Mouse (Mus musculus): ENCODE data around the gene Dmkn. TPM values are rescaled to one million over a fixed set of nuclear protein-coding genes. Genes with fewer than 3 reads are reported as not detected.
"Not testable (repeated sequence)": the region's sequence is repeated elsewhere in the genome, so short reads cannot be mapped to it uniquely, and the experiment has no call there.

Gene Dmkn
- total RNA-seq (2021) = 1 to 10 TPM; 4.0 to 5.0 TPM

DNA sequence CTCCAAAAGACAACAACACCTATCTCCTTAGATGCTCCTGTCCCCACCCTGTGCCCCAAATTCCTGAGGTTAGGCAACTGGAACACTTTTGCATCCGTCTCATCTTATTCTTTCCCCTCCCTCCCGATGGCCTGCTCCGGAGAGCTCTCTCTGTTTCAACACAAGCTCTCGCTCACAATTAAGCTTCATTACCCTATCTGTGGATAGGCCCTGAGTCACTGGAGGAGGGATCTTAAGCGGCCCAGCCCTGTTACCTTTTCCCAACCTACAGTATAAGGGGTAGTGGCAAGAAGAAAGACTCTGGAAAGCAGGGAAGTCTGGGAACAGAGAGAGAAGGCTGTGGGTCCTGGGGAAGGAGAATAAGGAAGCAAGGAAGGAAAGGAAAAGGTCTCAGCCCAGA lies at the start of gene Dmkn:
Gene Dmkn, plus strand, starts transcription at position 301 of the 400 bp plus-strand sequence.
- intact Hi-C loops (cut with DNase I) = loop anchor here (5.0 kb wide), 1 partner anchor 94 kb away; the partner anchor contains the start of gene Ffar3
- no peak for DNase-seq (ENCODE audit: low spot score in 2 of 2)

DNA sequence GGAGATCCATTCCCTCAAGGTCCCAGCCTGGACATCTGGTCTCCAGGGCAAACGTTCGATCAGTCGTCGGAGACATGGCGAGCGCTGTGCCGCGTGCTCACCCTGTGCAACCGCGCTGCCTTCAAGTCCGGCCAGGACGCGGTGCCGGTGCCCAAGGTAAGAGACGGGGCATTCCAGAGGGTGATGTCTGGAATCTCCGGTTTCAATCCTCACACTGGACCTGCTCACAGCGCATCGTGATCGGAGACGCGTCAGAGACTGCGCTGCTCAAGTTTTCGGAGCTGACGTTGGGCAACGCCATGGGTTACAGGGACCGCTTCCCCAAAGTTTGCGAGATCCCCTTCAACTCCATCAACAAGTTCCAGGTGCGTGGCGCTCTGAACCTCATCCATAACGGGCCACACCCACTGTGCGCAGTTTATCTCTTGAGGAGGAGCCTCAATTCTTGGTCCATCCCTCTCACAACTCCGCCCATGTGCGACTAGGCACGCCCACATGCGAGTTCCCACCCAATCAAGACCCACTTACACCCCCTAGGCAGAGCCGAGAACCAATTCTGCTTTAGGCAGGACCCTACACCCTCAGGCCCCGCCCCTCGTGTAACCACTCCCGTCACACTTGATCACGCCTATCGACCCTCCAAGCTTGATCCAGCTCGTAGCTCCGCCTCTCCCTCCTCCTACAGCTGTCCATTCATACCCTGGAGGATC lies 46.4 kb upstream of the Dmkn start:
- peak; percentile 42 to 57 for DNase-seq (ENCODE audit: low spot score in 2 of 2)
- intact Hi-C loops (cut with DNase I) = no loop called here

DNA sequence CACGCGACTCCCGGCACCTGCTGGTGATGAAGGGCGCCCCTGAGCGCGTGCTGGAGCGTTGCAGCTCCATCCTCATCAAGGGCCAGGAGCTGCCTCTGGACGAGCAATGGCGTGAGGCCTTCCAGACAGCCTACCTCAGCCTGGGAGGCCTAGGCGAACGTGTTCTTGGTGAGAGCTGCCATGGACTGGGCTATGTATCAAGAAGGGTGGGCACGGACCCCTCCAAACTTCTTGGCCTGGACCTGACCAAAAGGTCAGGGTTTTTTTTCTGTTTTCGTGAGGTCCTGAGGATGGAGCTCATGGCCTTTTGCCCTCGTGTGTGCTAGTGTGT lies 45.9 kb upstream of the Dmkn start:
- intact Hi-C loops (cut with DNase I) = no loop called here
- no peak for DNase-seq (ENCODE audit: low spot score in 2 of 2)

DNA sequence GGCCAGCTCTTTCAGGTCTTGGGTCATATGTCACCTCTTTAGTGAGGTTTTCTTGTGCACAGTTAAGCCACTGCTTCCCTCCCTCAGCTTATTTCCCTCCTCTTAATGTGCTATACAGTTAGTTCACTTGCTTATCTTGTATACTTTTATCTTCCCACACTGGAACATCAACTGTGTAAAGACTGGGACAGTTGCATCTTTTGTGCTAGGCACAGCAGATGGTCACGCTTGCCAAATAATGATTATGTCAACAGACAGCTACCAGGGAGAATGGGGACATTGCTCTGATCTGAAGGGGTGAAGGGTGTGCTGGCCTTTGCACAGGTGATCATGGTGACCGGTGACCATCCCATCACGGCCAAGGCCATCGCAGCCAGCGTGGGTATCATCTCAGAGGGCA lies 43.9 kb upstream of the Dmkn start:
- intact Hi-C loops (cut with DNase I) = no loop called here
- no peak for DNase-seq (ENCODE audit: low spot score in 2 of 2)

DNA sequence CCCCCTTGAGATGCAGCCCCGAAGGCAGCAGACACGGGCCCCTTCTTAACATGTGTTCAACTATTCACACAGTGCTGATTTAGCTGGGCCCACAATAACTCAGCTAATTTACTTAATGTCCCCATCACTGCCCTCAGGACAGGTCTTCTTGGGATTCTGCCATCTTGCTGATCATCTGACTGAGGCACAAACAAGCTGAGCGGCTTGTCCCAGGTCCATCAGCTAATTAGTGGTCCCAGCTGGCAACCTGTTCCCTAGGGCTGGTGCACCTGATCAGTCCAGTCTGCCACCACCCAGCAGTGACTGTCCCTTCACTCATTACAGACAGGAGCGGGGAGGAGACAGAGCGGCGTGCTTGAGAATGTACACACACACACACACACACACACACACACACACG lies 42.3 kb upstream of the Dmkn start:
- intact Hi-C loops (cut with DNase I) = no loop called here
- DNase-seq (ENCODE audit: low spot score in 2 of 2) = no peak

DNA sequence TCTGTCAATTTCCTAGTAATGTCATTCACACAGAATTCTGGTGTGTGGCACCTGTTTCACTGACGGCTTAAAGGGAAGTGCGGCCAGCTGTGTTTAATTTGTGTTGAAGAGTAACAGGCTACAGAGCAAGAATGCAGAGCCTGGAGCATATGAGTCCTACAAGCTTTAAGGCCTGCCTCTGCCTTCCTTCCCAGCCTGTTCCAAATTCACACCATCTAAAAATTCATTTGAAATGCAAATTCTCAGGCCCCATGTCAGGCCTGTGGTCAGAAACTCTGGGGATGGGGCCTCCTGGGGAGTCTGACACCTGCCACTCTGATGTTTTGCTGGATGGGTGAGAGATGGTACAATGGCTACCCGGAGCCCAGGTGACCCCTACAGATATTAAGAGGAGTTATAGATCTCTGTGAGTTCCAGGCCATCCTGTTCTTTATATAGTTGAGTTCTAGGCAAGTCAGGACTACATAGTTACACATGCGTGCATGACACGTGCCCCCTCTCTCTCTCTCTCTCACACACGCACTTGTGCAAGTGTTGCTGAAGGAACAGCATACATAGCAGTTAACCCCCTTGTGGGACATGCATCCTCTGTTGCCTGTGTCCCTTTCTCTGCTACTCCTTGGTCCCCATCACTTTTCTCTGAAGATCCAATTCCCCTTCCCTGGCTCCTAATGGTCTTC lies 40.1 kb upstream of the Dmkn start:
- intact Hi-C loops (cut with DNase I) = no loop called here
- DNase-seq (ENCODE audit: low spot score in 2 of 2) = no peak

DNA sequence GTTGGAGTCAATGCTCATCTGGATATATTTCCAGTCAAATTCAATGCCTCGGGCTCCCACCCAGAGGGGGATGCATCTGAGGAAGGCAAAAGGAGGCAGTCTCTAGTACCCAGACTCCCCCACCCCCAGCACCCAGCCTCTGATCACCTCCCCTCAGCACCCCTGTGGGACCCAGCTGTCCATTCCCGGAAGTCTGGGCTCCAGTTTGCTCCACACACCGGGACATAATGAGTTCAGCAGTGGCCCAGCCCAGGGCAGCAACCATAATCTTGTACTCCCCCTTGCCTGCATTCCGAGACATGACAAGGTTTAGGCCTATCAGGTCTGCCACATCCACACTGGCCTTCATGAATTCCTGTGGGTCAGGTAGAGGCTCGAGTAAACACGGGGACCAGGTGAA lies 35.3 kb upstream of the Dmkn start:
- no peak for DNase-seq (ENCODE audit: low spot score in 2 of 2)

DNA sequence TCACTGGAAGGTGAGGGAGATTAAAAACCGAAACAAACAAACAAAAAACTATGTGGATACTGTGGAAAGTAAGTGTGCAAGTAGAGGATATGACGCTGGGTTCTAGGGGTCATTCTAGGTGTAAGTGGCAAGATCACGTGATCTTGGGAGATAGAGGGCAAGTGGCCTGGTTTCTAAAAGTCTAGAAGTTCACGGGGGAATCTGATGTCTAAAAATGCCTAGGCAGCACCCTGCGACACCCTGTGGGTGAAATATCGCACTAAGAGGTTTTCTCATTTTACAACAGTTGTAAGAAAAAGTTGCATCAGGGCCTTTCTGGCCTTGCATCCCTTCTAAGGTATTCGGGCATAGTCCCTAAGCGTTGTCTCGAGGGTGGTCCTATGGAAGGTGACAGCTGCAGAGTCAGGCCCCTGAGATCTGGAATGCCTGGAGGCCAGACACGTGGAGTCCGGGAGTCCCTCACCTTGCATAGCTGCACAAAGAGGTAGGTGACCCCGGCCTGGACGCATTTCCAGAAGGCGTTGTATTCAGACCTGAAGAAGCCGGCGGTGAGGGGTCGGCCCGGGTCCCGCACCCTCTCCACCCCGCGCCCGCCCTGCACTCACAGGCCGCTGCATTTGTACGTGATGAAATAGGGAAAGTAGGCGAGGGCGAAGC lies 34.7 kb upstream of the Dmkn start:
- intact Hi-C loops (cut with DNase I) = loop anchor here (2.0 kb wide), 3 partner anchors 64 to 140 kb away; partner anchors contain the start of genes Haus5 and Kmt2b
- DNase-seq (ENCODE audit: low spot score in 2 of 2) = no peak

More for the DNA sequence above, 35.3 kb upstream of the Dmkn start:
- intact Hi-C loops (cut with DNase I) = loop anchor here (2.0 kb wide), 3 partner anchors 63 to 139 kb away; partner anchors contain the start of genes Haus5 and Kmt2b

DNA sequence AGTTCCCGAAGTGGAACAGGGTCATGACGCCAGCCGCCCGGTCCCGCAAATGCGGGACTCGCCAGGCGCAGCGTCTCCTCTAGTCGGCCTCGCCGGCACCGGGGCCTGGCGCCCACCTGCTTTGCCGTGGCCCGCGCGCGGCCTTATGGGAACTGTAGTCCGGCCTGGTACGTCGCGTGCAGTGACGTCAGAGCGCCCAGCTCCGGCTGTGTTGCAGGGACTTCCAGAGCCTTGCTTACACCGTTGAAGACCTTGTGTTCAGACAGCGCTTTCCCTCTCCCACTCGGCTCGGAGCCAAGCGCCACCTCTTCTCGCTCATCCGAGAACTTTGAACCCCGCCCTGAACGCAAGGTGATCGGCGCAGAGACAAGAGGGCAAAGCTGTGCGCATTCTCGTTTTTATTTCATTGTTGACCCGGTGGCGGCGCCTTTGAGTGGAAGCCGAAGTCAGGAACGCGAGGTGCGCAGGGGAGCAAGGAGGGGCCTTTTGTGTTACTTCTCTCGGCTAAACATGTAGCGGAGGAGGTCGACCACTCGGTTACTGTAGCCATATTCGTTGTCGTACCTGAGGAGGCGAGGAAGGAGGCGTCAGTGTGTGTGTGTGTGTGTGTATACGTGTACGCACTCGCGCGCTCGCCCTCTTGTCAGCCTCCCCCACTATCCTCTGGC lies 34.0 kb upstream of the Dmkn start, which contains the start of gene Tmem147:
Gene Tmem147, minus strand, starts transcription at position 145 of the 668 bp plus-strand sequence.
- intact Hi-C loops (cut with DNase I) = loop anchor here (2.0 kb wide), 3 partner anchors 65 to 141 kb away; partner anchors contain the start of genes Haus5 and Kmt2b
- peak; percentile 97 to 98 for DNase-seq (ENCODE audit: low spot score in 2 of 2)

DNA sequence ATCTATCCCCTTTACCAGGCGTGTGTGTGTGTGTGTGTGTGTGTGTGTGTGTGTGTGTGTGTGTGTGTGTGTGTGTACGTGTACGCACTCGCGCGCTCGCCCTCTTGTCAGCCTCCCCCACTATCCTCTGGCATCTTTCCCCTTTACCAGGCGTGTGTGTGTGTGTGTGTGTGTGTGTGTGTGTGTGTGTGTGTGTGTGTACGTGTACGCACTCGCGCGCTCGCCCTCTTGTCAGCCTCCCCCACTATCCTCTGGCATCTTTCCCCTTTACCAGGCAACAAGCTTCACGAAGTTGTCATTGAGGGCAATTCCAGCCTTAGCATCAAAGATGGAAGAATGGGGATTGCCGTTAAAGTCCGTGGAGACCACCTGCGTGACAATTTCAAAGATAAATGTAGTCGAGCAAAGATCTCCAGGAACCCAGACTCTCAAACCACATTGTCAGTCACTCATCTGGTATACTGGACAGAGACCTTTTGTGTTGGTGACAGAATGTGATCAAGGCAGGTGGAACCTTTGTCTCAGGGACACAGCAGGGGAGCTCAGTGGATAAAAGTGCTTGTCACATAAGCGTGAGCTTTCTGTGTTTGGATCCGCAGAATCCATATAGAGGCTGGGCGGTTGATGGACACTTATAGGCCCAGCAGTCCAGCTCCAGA lies 33.4 kb upstream of the Dmkn start:
- intact Hi-C loops (cut with DNase I) = not testable (repeated sequence)
- peak in 1 of 2 experiments; percentile 28 for DNase-seq (ENCODE audit: low spot score in 2 of 2)

DNA sequence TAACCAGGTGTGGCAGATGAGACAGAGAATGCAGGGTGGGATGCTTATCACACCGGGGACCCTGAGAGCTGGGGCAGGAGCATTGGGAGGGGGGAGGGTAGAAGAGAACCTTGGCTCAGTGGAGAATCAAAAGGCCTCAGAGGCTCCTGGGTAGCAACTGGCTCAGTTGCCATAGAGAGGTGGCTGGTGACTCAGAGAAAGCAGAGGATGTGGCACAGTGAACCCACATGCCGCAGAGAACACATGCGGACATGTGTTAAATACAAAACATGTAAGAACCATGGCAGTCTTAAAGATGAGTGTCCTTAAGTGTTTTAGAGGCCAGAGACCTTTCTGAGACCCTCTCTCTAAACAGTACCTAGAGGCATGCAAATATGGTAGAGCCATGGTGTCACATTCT lies 27.3 kb upstream of the Dmkn start:
- intact Hi-C loops (cut with DNase I) = no loop called here
- DNase-seq (ENCODE audit: low spot score in 2 of 2) = peak in 1 of 2 experiments; percentile 24

DNA sequence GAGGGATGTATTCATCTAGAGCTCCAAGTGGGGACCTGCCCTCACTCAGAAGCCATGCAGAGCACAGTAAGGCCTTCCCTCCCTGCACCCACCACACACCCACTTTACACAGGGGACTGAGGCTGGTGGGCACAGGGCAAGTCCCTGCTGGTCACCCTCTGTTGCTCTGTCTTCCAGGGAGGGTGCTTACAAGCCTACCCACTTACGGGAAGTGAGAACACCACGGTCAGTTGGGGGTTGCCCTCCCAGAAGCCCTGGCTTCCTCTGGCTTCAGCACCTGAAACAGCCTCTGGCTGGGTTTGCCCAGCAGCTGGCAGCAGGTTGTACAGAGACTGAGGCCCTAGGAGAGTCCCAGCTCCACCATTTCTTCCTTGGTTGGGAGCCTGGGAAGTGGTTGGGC lies 21.0 kb upstream of the Dmkn start:
- DNase-seq (ENCODE audit: low spot score in 2 of 2); intact Hi-C loops (cut with DNase I): not testable (repeated sequence)

DNA sequence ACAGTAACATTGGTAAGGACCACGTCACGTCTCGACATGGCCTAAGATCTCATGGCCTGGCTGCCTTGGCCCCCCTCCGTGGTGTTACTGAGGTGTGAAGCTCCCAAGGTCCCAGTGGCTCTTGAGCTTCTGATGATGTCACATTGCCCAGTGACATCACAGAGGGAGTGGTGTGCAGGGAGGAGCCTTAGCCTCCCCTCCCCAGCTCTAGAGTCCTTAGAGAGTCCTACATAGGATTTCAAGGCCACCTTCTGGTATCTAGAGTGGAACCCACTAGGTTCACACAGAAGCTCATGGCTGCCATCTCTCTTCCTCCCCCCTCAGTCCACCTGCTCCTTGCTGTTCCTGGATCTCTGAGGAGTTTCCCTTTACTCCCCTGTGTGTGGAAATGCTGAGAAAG lies 19.9 kb upstream of the Dmkn start, which contains the start of gene Gapdhs:
Gene Gapdhs, minus strand, starts transcription at position 65 of the 400 bp plus-strand sequence.
- intact Hi-C loops (cut with DNase I); DNase-seq (ENCODE audit: low spot score in 2 of 2): not testable (repeated sequence)

DNA sequence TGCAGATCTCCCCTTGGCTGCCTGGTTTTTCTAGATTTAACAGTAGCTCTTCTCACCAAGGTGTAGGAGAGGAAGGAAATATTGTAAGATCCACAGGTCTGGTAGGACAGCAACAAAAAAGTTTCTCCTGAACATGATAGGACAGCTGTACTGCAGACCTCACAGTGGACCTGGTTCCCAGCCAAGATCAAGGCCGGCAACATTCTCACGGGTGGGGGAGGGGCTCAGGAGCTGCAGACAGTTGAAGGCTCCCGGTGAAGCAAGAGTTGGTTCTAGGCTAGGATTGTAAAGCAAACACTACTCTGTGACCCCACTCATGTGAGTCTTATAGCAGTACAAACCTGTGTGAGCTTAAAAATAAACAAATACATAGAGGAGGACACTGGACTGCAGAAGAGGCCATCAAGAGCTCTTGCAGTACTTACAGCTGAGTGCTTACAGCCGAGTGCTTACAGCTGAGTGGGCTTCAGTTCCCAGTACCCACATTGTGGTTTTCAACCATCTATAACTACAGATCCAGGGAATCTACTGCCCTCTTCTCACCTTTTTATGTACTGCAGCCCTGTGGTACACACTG lies 19.4 kb upstream of the Dmkn start:
- intact Hi-C loops (cut with DNase I) = no loop called here
- no peak for DNase-seq (ENCODE audit: low spot score in 2 of 2)

DNA sequence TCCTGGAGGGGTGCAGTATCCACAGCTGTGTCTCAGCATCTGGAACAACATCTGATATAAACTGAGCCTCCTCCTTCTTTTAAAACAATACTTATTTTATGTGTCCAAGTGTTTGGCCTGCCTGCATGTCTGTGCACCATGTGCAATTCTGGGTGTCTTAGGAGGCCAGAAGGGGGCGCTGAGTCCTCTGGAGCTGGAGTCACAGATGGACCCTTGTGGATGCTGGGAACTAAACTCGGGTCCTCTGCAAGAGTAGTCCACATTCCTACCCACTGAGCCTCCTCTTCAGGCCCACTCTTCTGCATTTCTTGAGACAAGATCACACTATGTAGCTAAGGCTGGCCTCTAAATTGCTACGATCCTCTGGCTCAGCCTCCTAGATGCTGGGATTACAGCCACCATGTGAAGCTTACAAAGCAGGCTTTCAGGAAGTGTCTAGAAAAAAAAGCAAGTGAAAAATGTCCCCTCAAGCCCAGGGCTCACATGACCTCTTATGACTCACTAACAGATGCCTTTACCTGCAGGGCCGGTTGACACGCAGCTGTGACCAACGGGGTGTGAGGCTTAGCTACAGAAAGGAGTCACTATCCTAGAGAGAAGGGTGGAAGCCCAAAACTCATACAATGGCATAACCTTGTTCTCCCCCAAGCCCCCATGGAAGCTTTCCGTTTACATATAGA lies 15.9 kb upstream of the Dmkn start:
- intact Hi-C loops (cut with DNase I) = no loop called here
- DNase-seq (ENCODE audit: low spot score in 2 of 2) = no peak

DNA sequence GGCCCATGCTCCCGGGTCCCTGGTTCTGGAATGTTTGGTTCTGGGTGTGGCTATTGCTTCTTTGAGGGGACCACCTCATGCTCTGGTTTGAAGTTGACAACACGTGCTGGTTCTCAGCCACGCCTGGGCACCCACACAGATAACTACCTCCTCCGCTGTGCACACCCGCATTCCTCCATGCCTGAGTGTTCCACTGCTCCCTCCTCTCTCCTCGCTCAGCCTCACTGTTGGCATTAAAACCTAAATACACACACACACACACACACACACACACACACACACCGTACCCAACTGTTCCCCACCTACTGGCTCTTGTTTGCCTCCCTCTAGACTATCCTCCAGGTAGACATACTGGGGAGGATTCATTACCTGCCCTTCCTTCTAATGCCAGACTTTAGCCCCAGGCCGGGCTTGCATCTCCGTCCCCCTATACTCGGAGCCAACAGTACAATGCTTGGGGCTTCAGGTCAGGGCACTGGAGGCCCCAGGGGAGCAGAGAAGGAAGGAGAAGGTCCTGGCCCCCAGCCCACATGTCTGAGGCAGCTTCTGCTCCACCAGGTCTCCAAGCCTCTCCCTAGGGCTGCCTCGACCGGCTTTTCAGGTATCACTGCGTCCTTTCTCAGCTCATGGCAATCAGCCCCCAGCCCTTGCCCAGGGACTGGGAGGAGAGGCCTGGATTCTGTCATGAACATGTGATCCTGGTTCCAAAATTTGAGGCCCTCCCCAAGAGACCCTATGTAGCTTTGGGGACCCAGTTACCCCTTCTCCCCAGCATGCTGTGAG lies 13.5 kb upstream of the Dmkn start:
- peak; percentile 8 to 19 for DNase-seq (ENCODE audit: low spot score in 2 of 2)
- intact Hi-C loops (cut with DNase I) = no loop called here

DNA sequence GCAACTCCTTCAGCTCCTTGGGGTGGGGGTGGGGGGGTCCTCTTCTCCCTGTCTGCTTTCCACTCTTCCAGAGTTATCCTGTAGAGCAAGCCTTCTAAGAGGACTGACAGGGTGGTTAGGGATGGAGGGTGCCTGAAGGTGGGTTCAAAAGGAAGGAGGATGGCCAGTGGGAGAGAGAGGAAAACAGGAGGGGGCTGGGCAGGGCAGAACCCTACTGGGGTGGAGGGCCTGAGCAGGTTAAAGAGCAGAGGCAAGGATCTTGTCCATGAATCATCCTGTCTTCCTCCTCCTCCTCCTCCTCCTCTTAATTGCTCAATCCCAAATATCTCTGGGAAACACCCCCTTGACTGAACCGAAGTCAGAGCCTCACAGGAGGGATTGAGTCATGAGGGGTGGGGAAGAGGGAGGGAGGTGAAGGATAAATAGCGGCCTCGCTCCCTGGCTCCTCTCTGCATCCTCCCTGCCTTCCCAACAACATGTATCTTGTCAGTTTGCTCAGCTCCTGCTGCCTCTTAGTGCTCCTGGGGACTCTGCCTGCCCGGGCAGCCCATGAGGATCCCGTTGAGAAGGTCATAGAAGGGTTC lies 12.4 kb upstream of the Dmkn start, which contains the start of gene Sbsn:
Gene Sbsn, plus strand, starts transcription at position 386 of the 584 bp plus-strand sequence.
- DNase-seq (ENCODE audit: low spot score in 2 of 2) = no peak
- intact Hi-C loops (cut with DNase I) = no loop called here
